Mouse (Mus musculus) G1E-ER4 (cell line): Measurements from ENCODE around the gene Hist1h2bh. TPM values are rescaled to one million over a fixed set of nuclear protein-coding genes. Genes with fewer than 3 reads are reported as not detected.
"Not testable (repeated sequence)": the region's sequence is repeated elsewhere in the genome, so short reads cannot be mapped to it uniquely, and the experiment has no call there.

Source experiments
- GATA1 ChIP-seq: IDR thresholded peaks from one replicate; pipeline ENCODE4 v1.8.0; 2012; ENCODE audit warnings: low read length, inconsistent platforms
- polyA plus RNA-seq: library from polyadenylated mRNA; stranded (reverse); fragments of >175 nt; gene quantifications from 2 replicates; pipeline ENCODE4 v1.2.3, GENCODE M21; 2012

Hist1h2bh gene
- polyA plus RNA-seq, result 1.7 and 2.5 TPM in 2 replicates

- TF ChIP-seq GATA1, result not testable (repeated sequence)
These were observed at the start of gene Hist1h2bh for GRCm38 (mm10) chr13:23542999-23543607. Gene Hist1h2bh (minus strand): TSS chr13:23543392.

- no peak for TF ChIP-seq GATA1
These were observed 49.4 kb upstream of the Hist1h2bh start for GRCm38 (mm10) chr13:23592614-23593013.

- TF ChIP-seq GATA1, result peak; percentile 42
These were observed 48.7 kb upstream of the Hist1h2bh start for GRCm38 (mm10) chr13:23591886-23592285.

GRCm38 (mm10) chr13:23591206-23591605 lies 48.0 kb upstream of the Hist1h2bh start:
- TF ChIP-seq GATA1, result no peak

- no peak for TF ChIP-seq GATA1
These were observed 43.7 kb upstream of the Hist1h2bh start for GRCm38 (mm10) chr13:23586940-23587225.

GRCm38 (mm10) chr13:23586099-23586939 lies 43.1 kb upstream of the Hist1h2bh start:
- TF ChIP-seq GATA1, result no peak

- no peak for TF ChIP-seq GATA1
These were observed 41.8 kb upstream of the Hist1h2bh start for GRCm38 (mm10) chr13:23585029-23585441.

- no peak for TF ChIP-seq GATA1
These were observed 41.1 kb upstream of the Hist1h2bh start for GRCm38 (mm10) chr13:23584331-23584730.

GRCm38 (mm10) chr13:23583387-23584068 lies 40.3 kb upstream of the Hist1h2bh start:
- TF ChIP-seq GATA1, result no peak

- no peak for TF ChIP-seq GATA1
These were observed 39.2 kb upstream of the Hist1h2bh start for GRCm38 (mm10) chr13:23582219-23583056.

- TF ChIP-seq GATA1, result no peak
These were observed 38.4 kb upstream of the Hist1h2bh start, which contains the start of gene Hist1h4d for GRCm38 (mm10) chr13:23581408-23582218. Gene Hist1h4d (plus strand): TSS chr13:23581598.

- no peak for TF ChIP-seq GATA1
These were observed 34.6 kb upstream of the Hist1h2bh start for GRCm38 (mm10) chr13:23577835-23578234.

GRCm38 (mm10) chr13:23576906-23577639 lies 33.9 kb upstream of the Hist1h2bh start:
- TF ChIP-seq GATA1, result no peak

GRCm38 (mm10) chr13:23576351-23576881 lies 33.2 kb upstream of the Hist1h2bh start:
- no peak for TF ChIP-seq GATA1
